Mouse (Mus musculus): Measurements from ENCODE around the gene Nadsyn1.

Gene Nadsyn1

DNA sequence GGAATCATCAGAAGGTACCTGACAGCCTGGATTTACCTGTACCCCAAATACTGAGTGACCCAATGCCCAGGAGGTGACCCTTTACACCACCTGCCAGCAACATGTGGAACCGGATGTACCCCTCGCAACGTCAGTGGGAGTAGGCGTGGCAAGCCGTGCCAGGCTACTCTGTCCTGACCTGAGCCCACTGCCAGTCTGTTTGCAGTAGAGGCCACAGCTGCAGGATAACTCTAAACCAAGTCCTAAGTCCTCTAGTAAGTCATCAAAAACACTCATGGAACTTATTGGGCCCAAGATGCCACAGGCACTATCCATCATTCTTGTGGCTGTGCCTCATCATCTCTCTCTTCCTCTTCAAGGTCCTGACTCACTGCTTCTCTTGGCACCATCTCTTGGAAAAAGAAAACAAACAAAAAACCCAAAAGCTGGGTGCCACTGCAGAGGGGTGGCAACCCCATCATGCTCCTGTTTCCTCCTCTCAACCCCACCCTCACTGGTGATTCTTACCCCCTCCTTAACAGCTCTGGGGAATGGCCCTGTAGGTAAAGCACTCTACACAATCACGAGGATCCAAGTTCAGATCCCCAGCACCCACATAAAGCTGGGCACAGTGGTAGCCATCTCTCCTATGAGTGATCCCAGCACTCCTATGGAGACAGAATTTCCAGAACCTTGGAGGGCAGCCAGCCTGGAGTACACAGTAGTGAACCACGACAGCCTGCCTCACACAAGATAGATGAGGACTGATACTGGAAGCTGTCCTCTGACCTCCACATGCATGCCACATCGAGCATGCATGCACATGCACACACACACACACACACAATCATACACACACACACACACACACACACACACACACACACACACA, 21.2 kb downstream of the Nadsyn1 start:
- DNase-seq = no peak

DNA sequence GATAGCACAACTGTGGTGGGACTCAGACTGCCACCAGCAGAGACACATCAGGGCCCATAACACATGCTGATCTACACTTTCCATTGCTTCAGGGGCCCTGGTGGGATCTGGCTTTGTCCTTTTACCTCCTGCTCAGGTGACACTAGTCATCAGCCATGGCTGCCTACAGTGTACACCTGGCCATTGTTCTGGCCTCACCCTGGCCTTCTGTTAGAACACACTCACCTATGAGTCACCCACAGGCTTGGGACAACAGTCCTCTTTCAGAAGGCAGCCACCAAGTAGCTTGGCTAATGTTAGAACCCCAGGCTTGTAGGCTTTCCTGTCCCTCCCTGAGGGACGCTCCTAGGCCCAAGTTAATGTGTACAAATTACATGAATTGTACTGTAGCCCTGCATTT, 21.9 kb downstream of the Nadsyn1 start:
- no peak for DNase-seq

DNA sequence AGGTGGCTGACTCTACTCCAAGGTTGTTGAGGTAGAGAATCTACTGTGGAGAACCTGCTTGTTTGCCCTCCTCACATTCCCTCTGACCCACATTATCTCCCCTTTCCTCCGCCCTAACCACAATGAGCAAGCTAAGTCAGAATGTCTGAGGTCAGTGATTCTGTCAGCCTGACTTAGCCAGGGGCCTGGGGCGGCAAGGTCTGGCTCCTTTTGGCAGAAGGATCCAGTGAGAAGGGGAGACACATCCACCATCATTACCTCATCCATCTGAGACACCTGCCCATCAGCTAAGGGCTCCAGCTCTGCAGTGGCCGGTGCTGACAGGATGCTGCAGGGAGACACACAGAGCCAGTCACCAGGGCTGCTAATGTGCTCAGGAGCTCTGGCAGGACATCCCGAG, 23.9 kb downstream of the Nadsyn1 start:
- no peak for DNase-seq

DNA sequence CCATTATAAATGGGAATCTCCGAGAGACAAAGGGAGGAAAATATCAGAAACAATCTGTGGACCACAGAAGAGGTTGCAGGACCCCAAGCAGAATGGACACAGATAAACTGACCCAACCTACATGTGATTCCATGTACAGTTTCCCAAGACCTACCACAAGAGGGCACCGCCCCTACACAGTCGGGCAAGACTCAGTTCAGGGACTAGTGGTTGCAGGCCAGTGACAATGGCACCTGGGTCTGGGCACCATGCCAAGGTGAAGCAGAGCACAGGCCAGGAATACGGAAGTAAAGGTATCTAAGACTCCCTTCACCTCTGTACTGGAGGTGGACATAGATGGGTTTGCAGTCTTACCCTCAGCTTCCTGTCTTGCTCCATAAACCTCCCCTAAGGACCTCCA, 29.5 kb downstream of the Nadsyn1 start:
- DNase-seq = peak; percentile 81

DNA sequence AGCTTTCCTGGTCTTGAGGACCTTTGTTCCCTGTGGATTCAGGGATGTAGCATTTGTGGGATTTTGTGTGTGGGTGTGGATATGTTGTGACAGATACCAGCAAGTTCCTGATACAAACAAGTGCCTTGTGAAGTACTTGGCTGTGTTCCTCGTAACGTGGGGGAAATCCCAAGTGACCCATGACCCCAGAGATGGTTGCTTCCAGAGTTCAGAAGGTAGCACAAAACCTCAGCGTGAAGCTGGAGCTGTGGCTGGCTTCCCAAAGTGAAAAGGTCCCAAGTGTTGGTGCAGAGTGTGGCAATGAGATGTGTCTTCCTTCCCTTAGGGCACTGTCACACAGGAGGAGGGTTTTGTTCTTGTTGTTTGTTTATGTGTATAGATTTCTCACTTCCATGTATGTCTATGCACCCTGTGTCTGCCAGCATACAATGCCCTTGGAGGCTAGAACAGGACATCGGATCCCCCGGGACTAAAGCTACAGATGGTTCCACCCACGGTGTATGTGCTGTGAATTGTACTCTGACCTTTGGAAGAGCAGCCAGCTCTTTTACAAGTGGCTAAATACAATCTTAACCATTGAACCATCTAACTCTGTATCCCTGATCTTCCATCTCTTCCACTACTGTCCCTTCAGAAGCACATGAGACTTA, 30.2 kb downstream of the Nadsyn1 start:
- no peak for DNase-seq

DNA sequence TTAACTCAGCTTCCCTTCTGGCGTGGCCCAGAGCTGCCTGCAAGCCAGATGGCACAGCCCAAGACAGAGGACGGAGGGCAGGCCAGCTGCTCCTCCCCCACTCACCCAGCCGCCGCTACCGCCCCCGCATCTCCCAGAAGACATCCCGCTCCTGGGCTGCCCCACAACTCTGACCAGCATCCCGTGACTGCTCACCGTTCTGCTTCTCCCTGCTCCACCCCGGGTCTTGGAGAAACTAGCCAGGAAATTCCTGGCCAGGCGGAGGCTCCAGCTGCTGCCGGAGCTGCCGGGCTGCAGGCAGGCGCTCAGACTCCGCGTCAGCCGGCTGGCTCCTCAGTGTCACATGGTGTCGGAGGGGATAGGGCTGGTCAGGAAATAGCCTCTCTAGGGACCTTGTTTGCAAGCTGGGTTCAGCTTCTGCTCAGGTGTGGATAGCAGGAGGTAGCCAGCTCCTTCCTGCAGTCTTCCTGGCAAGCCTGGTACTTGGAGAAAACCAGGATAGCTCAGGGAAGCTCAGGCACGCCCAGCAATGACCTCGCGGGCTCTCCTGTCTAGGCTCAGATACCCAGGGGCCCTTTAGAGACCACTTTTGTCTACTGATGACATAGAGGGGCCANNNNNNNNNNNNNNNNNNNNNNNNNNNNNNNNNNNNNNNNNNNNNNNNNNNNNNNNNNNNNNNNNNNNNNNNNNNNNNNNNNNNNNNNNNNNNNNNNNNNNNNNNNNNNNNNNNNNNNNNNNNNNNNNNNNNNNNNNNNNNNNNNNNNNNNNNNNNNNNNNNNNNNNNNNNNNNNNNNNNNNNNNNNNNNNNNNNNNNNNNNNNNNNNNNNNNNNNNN, 38.4 kb downstream of the Nadsyn1 start, which contains the start of gene Mrgpre:
Gene Mrgpre, minus strand, starts transcription at position 505 of the 834 bp plus-strand sequence.
- peak; percentile 90 for DNase-seq

DNA sequence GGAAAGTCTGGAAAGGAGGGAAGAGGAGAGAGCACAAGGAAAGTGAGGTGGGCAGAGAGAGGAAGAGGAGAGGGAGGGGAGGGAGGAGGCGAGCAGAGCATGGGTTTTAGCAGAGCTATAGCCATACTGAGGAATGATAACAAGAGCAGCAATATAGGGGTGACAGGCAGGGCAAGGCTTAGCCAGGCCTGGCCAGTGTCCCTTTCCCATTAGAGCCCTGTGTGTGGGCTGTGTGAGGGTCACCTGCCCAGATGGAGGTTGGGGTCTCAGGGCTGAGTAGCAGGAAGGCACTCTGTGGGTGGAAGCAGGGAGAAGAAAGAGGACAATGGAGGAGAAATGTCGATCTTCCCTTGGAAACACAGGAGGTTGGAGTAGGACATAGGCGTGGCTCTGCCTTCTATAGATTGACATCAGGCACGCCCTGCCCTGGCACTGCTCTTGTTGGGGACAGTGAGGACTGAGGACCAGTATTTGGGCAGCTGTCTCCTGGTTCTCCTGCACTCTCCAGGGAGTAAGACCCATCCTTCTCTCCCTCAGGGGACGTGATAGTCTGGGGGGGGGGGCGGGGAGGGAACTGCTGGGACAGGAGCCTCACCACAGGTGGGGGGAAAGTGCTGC, 39.2 kb downstream of the Nadsyn1 start:
- DNase-seq = peak; percentile 46

DNA sequence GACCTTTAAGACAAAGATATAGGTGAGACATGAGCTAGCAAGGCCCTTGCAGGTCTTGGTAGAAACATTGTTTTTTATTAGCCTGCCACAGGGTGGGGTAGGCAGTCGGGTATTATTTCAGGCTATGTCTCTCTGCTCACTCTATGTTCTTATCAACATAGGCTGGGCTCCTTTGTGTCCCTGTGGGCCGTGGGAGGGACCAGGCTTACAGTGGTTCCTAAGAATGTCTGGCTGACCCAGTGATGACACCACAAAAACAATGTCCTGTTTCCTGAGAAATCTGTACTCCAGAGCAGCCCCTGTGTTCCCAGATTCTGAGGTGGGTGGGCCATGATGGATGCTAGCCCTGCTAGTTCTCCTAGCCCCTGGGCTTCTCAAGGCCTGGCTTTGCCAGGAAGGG, 45.3 kb downstream of the Nadsyn1 start:
- peak; percentile 38 for DNase-seq

DNA sequence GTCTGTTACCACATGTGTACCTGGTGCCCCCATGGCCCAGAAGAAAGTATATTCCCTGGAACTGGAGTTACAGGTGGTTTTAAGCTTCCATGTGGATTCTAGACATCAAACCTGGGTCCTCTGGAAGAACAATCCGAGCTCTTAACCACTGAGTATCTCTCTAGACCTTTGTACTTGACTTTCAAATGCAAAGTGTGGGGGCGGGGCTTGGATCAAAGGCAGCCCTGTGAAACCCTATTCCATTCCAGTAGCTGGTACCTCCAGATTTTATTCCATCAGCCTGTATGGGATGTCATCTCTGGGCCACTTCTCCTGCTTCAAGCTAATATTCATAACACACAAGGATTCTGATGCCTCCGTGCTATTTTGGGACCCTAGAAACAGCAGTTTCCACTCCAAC, 46.5 kb downstream of the Nadsyn1 start:
- DNase-seq = peak; percentile 42

DNA sequence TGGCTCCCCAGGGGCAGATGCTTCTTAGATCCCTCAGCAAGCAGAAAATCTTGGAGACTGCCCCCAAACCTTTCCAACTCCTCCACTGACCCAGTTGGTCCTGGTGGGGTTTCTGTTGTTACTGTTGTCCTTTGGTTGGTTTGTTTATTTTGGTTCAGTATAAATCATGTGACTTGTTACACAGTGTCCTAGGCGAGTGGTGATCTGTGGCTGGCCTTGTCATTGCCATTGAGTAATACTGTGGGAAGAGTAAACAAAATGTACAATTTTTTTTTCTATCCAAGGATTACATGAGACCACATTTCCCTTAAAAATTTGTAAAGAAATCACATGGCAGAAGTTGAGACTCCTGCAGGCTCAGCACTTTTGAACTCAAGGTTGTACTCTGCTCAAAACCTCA, 53.2 kb downstream of the Nadsyn1 start:
- DNase-seq = no peak

DNA sequence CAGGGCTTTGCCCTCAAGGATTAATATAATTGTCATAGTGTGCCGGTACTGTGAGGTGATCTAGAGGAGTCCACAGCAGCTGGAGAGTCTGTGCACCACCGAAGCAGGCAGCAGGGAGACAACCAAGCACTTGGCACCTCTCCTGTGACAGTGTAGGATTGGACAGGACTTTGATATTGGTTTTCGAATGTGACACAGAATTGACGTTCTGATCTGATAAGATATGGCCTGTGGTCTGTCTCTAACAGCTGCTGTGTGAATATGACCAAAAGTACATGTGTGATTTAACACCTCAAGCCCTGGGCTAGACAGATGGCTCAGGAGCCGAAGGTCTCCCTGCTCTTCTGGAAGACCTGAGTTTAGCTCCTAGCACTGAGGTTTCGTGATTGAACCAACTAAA, 54.4 kb downstream of the Nadsyn1 start:
- no peak for DNase-seq

DNA sequence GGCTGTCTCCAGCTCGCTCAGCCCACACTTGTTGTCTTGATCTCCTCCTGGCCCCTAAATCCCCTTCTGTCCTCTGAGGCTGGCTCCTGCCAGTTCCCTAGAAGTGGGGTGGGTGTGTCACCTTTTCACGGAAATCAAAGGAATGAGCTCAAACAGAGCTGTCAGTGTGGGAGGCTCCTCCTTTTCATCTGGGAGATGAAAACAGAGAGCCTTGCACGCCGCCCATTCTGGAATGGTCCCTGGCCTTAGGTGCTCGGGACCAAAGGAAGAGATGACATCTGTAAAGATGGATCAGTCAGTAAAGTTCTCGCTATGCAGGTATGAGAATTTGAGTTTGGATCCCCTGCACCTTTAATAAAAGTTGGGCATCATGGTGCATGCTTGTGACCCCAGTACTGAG, 55.8 kb downstream of the Nadsyn1 start, which contains the start of gene Mrgprg:
Gene Mrgprg, minus strand, starts transcription at position 101 of the 400 bp plus-strand sequence.
- DNase-seq = no peak

DNA sequence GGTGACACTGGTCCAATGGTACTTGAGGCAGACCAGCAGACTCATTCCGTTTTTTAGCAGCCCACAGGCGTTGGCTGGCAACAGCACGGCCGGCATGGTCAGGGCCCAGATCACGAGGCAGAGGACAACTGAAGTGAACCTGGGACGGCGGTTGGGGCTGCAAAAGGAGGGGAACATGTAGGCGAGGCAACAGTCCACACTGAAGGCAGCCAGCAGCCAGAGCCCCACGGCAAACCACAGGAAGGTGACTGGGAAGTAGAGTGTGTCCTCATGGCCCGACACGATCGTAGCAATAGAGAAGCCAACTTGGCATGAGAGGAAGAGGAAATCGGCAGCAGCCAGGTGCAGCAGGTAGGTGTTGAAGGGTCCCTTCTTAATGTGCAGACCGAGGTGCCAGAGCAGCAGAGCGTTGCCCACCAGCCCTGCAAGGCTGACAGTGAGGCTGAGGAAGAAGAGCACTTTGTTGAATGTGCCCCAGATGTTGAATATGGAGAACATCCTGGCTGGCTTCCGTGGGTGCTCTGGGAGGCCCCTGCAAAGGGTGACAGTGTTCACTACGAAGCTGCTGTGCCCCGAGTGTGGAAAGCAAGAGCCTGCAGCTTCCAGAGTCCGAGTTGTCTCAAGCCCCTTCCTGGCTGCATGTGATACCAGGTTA, 57.6 kb downstream of the Nadsyn1 start:
- DNase-seq = no peak

DNA sequence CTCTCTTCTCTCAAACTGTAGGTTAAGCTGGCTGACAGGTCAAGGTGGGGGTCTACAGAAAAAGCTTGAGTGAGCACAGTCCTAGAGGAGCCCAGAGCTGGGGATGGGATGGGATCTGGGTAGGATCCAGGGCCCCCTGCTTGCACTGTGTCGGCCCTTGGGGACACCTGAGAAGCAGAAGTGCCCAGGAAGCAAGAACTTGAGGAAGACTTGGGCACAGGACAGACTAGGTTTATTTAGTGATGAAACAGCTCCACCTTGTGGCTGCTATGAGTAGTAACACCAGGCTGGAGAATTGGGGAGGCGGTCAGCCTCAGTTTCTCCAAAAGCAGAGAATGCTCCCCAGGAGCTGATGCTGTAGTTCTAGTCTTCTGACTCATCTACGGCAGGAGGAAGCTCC, 58.9 kb downstream of the Nadsyn1 start:
- peak; percentile 39 for DNase-seq

DNA sequence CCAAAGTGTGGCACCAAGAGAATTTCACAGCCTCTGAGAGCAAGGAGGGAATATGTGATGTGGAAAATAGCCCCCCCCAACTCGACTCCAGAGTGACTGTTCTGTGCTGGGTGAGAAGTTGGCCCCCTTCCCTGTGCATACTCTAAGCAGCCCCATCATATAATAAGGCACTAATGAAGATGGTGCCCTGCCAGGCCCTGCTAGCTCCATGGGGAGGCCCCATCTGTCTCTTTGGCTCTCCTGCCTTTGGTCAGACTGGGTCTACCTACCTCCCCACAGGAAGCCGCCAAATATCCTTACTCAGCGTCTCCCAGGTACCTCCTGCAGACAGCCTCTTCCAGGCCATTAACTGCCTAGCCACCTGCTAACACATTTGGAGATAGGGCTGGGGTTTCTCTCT, 63.7 kb downstream of the Nadsyn1 start:
- no peak for DNase-seq

DNA sequence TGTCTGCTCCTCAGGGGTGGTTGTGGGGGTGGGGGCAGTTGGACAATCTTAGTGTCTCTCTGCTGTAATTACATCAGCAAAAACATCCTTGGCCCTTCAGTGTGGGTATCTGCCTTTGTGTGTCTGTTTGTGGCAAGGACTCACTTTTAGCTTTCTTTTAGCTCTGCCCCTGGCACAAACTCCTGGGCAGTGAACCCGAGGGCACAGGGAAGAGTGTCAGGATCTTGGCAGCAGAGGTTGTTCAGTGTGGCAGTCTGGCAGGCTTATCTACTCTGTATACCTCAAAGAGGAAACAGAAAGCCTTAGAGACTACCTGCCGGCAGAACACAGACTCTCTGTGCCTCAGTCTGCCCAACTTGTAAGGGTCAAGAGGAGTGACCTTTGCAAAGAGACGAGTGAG, 65.0 kb downstream of the Nadsyn1 start:
- DNase-seq = no peak

DNA sequence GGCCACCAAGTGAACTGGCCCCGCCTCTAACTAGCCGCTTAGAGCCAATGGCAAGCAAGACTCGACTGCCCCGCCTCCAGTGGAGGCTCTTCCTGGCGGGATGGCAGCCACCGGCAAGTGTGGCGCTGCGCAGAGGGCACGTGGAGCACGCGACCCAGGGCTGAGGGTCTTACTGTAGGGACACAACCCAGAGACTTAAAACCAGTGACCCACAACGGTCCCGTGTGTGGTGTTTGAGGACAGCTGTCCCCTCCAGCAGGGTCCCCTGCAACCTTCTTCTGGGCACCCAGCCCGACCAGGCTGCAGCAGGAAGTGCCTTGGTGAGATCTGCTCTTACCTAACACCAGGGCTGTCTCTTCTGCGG, 65.6 kb downstream of the Nadsyn1 start:
- DNase-seq = peak; percentile 85

DNA sequence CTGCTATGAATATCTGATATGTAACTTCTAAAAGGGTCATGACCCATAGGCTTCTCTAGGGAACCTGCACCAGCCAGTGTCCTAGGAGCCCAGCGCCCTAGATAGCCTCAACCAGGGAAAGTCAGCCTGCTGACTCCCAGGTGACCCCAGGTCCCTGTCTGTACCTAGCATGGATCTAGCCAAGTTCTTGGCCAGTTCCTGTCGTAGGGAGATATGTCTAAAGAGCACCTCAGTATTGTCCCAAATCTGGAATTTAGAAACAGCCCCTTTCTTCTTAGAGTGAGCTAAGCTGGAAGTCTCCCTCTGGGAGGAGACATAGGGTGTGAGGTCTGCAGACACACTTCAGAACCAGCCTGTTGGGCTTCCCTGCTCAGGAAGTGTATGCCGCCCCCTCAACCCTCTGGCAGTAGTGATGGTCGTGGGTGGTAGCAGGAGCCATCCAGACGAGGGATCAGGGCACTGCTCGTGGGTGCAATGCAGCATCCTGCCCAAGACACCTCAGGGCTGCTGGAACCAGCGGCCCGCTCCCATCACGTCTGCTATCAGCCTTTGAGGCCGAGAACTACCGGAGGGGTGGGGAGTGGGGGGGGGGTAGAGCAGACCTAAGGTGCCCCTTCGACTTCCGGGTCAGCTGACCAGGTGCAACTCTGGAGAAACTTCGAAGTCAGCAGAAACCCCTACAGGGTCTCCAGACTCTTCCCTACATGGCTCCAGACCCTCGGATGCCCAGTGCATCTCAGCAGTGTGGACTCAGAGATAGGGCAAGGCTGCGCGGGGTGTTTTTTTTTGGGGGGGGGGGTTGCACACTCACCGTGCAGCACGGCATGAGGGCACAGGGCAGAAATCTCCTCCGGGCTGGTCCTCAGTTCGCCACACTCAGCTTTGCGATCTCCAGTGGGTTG, 66.3 kb downstream of the Nadsyn1 start, which contains the start of gene Osbpl5:
Gene Osbpl5, minus strand, starts transcription at position 861 of the 902 bp plus-strand sequence.
- no peak for DNase-seq

DNA sequence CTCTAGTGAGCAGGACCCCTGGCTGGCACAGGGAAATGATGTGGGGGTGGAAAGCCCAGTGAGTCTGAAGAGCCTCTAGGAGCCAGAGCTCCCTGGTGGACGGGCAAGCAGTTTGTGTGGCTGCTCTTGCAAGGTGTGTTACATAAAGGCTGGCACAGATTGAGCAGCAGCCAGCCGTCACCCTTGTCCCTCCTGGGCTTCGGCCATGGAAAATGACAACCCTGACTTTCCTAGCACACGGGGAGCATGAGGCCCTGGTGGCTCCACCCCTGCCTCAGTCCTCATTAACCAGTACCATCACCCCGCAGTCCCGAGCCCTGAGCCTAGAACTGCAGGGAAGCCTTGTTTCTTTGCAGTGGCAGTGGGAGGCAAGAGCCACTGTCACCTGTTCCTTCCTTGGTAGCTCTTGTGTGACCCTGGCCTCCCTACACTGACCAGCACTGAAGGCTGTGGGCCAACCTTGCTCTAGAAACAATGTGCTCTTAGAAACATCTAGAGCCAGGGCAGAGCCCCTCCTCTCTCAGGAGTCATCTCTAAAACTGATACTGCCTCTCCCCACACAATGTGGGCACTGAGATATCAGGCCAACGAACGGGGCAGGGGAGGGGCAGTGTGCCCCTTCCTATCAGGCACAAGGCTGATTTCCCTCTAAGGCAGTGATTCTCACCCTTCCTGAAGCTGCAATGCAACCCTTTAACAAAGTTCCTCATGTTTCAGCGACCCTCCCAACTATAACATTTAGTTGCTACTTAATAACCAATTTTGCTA, 67.1 kb downstream of the Nadsyn1 start:
- no peak for DNase-seq

DNA sequence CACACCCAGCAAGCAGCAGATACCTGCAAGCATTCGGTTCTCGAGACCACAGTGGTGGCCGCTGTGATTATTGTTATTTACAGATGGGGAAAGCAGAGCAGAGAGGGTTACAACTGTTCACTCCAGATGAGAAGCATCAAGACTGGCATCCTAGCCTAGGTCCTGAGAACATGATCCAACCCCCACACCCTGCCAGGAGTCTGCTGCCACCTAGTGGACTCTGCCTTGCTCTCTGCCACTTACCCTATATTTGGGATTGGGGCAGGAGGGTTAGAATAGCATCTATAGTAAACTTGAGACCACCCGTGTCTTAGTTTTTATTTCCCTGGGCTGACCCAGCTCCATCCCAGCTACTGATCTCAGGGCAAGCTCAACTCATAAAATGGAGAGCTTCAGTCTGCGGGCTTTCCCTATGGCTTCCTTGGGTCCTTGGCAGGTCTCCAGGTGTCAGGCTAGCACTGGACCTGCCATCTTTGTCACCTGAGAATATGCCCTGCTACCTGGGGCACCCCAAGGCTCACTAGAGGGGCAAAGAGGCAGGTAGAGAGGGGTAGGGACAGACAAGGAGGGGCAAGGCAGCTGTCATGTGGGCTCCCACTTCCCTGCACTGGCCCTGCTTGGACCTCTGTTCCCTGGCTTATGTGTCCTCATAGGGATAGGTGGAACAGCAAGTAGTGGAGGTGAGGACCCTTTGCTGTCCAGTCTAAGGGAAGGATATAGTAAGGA, 68.5 kb downstream of the Nadsyn1 start:
- DNase-seq = peak; percentile 83
